In genomic region chr5:114070858-114071257, GRCm38 (mm10) we compare ENCODE assay signal across 25 mouse cellular contexts. TPM values are rescaled to one million over a fixed set of nuclear protein-coding genes. Genes with fewer than 3 reads are reported as not detected.
DNase-seq lines count a peak whose midpoint lies in the region; ATAC-seq and TF ChIP-seq lines count a peak whose summit lies in the region.
"Had no signal": no experiment of that assay in that cellular context is flagged by ENCODE, and none has a peak within 500 bp of the region (broad histone marks: within the 10 kb centered on the region; RNA-seq: fewer than 3 reads in every experiment).

No protein-coding gene starts in this region.

- no peaks in the 10 kb centered on the region for H3K27me3 ChIP-seq in cerebellum, adult 2 months (ENCODE audit: control insufficient read depth, insufficient read depth, low read length)
- no peaks in the 10 kb centered on the region for H3K27me3 ChIP-seq in midbrain, postnatal 0 days (ENCODE audit: insufficient read depth, low read length)
- H3K27me3 ChIP-seq in midbrain, embryonic 15.5 days (replicated peaks), result no peaks in the 10 kb centered on the region
- H3K27me3 ChIP-seq: embryonic facial prominence, embryonic 13.5 days; limb, embryonic 15.5 days; neural tube, embryonic 15.5 days; stomach, embryonic 15.5 days had no signal

- no peak overlapping the region for H3K27ac ChIP-seq in cerebellum, adult 2 months (ENCODE audit: insufficient read depth, low read length)
- no peak overlapping the region for H3K27ac ChIP-seq in layer of hippocampus, adult 2 months
- H3K27ac ChIP-seq in midbrain, postnatal 0 days (ENCODE audit: low read depth, low read length), result no peak overlapping the region
- no peak overlapping the region for H3K27ac ChIP-seq in midbrain, embryonic 15.5 days
- H3K27ac ChIP-seq in cortical plate, adult 2 months (ENCODE audit: insufficient read depth, low read length), result no peak overlapping the region
- H3K27ac ChIP-seq: embryonic facial prominence, embryonic 13.5 days; limb, embryonic 15.5 days; neural tube, embryonic 15.5 days; stomach, embryonic 15.5 days had no signal

- no peak overlapping the region for H3K4me2 ChIP-seq in midbrain, postnatal 0 days (ENCODE audit: low read depth, low read length, poor library complexity, severe bottlenecking)
- no peak overlapping the region for H3K4me2 ChIP-seq in midbrain, embryonic 15.5 days
- H3K4me2 ChIP-seq: embryonic facial prominence, embryonic 13.5 days; limb, embryonic 15.5 days; neural tube, embryonic 15.5 days; stomach, embryonic 15.5 days had no signal

- WGBS in cerebellum, adult 2 months, result 94% methylated on average over 4 of the region's 4 CpGs
- 93% methylated on average over 4 of the region's 4 CpGs for WGBS in midbrain, postnatal 0 days
- WGBS in midbrain, embryonic 15.5 days, result 96% methylated on average over 4 of the region's 4 CpGs

- DNase-seq in cerebellum, adult 2 months, result no peak
- DNase-seq in cerebellum, adult 9-10 months, result no peak
- DNase-seq in layer of hippocampus, adult 2 months (ENCODE audit: low spot score in 2 of 2), result no peak
- no peak for DNase-seq in layer of hippocampus, adult 9-10 months (ENCODE audit: low spot score)
- no peak for DNase-seq in midbrain, postnatal 0 days (ENCODE audit: low spot score)
- no peak for DNase-seq in adrenal gland, adult 18-20 months (ENCODE audit: low spot score in 2 of 2)
- DNase-seq: cerebellum, adult 8-10 months; gastrocnemius, postnatal 25 days; kidney, adult 9 months; layer of hippocampus, postnatal 36 days; midbrain, embryonic 14.5 days; thymus, adult 2 months had no signal

- peaks cover 7% of the 10 kb centered on the region for H3K4me1 ChIP-seq in cerebellum, adult 2 months (ENCODE audit: control insufficient read depth, insufficient read depth, low read length)
- H3K4me1 ChIP-seq in midbrain, postnatal 0 days (ENCODE audit: insufficient read depth, low read length), result no peaks in the 10 kb centered on the region
- no peaks in the 10 kb centered on the region; the same call in 1 of the 2 replicates for H3K4me1 ChIP-seq in midbrain, embryonic 15.5 days
- H3K4me1 ChIP-seq in cortical plate, adult 2 months (ENCODE audit: control insufficient read depth, insufficient read depth, low read length), result no peaks in the 10 kb centered on the region
- H3K4me1 ChIP-seq: embryonic facial prominence, embryonic 13.5 days; limb, embryonic 15.5 days; stomach, embryonic 15.5 days had no signal

- H3K9ac ChIP-seq in midbrain, postnatal 0 days (replicated peaks; ENCODE audit: low read length, poor library complexity, severe bottlenecking), result no peak overlapping the region
- no peak overlapping the region for H3K9ac ChIP-seq in midbrain, embryonic 15.5 days
- H3K9ac ChIP-seq: embryonic facial prominence, embryonic 13.5 days; limb, embryonic 15.5 days; neural tube, embryonic 15.5 days; stomach, embryonic 15.5 days had no signal

- no peaks in the 10 kb centered on the region for H3K9me3 ChIP-seq in midbrain, postnatal 0 days (ENCODE audit: low read length)
- no peaks in the 10 kb centered on the region for H3K9me3 ChIP-seq in midbrain, embryonic 15.5 days
- H3K9me3 ChIP-seq: hindbrain, embryonic 10.5 days; limb, embryonic 15.5 days; stomach, embryonic 15.5 days had no signal

- H3K36me3 ChIP-seq in midbrain, postnatal 0 days (ENCODE audit: insufficient read depth, low read length), result no peaks in the 10 kb centered on the region
- H3K36me3 ChIP-seq in midbrain, embryonic 15.5 days (replicated peaks), result no peaks in the 10 kb centered on the region
- H3K36me3 ChIP-seq: embryonic facial prominence, embryonic 13.5 days; hindbrain, embryonic 10.5 days; limb, embryonic 15.5 days; neural tube, embryonic 15.5 days; stomach, embryonic 15.5 days had no signal

- H3K4me3 ChIP-seq in cerebellum, adult 2 months (replicated peaks; ENCODE audit: insufficient read depth, low read depth, low read length), result no peak overlapping the region
- H3K4me3 ChIP-seq in layer of hippocampus, adult 2 months, result no peak overlapping the region
- H3K4me3 ChIP-seq in midbrain, postnatal 0 days (ENCODE audit: low read depth, low read length), result no peak overlapping the region
- H3K4me3 ChIP-seq in midbrain, embryonic 15.5 days, result no peak overlapping the region
- H3K4me3 ChIP-seq in cortical plate, adult 2 months (ENCODE audit: insufficient read depth, low read length), result no peak overlapping the region
- H3K4me3 ChIP-seq: embryonic facial prominence, embryonic 13.5 days; hindbrain, embryonic 10.5 days; limb, embryonic 15.5 days; neural tube, embryonic 15.5 days; stomach, embryonic 15.5 days had no signal

- no peak for TF ChIP-seq POLR2A in cerebellum, adult 2 months (IDR thresholded peaks at IDR 0.05; ENCODE audit: borderline replicate concordance, insufficient read depth, low read length)
- no peak for TF ChIP-seq POLR2A in cortical plate, adult 2 months (IDR thresholded peaks at IDR 0.05; ENCODE audit: extremely low read depth, insufficient read depth, low read length)

- ATAC-seq in midbrain, postnatal 0 days (ENCODE audit: low FRiP score), result no peak
- no peak for ATAC-seq in midbrain, embryonic 15.5 days (replicated peaks)
- ATAC-seq: forebrain, embryonic 14.5 days; lung, postnatal 0 days had no signal

- TF ChIP-seq CTCF in cerebellum, adult 2 months (IDR thresholded peaks at IDR 0.05; ENCODE audit: borderline replicate concordance, insufficient read depth, low read depth, low read length), result peak; percentile 22; the same call in 1 of the 2 replicates
- peak; percentile 61 for TF ChIP-seq CTCF in layer of hippocampus, adult 2 months (conservative IDR thresholded peaks at IDR 0.05)
- TF ChIP-seq CTCF in midbrain, postnatal 0 days (IDR thresholded peaks at IDR 0.05), result 0 out of 2 replicates have a peak, but pooled peaks have one; percentile 29
- TF ChIP-seq CTCF in cortical plate, adult 2 months (IDR thresholded peaks at IDR 0.05; ENCODE audit: extremely low read depth, insufficient read depth, low read length), result 0 out of 2 replicates have a peak, but pooled peaks have one; percentile 11

RNA-seq across cellular contexts. Expression of gene Usp30, which starts 5.6 kb away (rescaled TPM):
- 42.9 and 44.1 TPM in 2 replicates for polyA plus RNA-seq in cerebellum, adult 2 months (2012; rRNA removed)
- total RNA-seq in layer of hippocampus, adult 2 months (2021), result 10 to 100 TPM; 37.8 to 39.0 TPM
- total RNA-seq in midbrain, postnatal 0 days (2014; rRNA removed), result 45.3 and 56.3 TPM in 2 replicates
- 19.3 and 20.6 TPM in 2 replicates for polyA plus RNA-seq in midbrain, postnatal 0 days (2015; fragmentation: Nextera tagmentation; extraction: Ambion mirVana)
- polyA plus RNA-seq in midbrain, embryonic 15.5 days (2015; fragmentation: Nextera tagmentation; extraction: Ambion mirVana), result 20.7 and 22.1 TPM in 2 replicates
- polyA plus RNA-seq in cortical plate, adult 2 months (2012; rRNA removed), result 36.6 and 38.1 TPM in 2 replicates
- 10 to 100 TPM; 29.5 to 31.2 TPM for total RNA-seq in adrenal gland, adult 18-20 months (2021)

RNA-seq across cellular contexts. Expression of gene Svop, which starts 20.5 kb away (rescaled TPM):
- polyA plus RNA-seq in cerebellum, adult 2 months (2012; rRNA removed), result 95.3 and 95.7 TPM in 2 replicates
- 100 to 1,000 TPM; 170 to 182 TPM for total RNA-seq in layer of hippocampus, adult 2 months (2021)
- 175 and 176 TPM in 2 replicates for total RNA-seq in midbrain, postnatal 0 days (2014; rRNA removed)
- 105 and 109 TPM in 2 replicates for polyA plus RNA-seq in midbrain, postnatal 0 days (2015; fragmentation: Nextera tagmentation; extraction: Ambion mirVana)
- polyA plus RNA-seq in midbrain, embryonic 15.5 days (2015; fragmentation: Nextera tagmentation; extraction: Ambion mirVana), result 104 and 115 TPM in 2 replicates
- polyA plus RNA-seq in cortical plate, adult 2 months (2012; rRNA removed), result 122 and 128 TPM in 2 replicates
- total RNA-seq in adrenal gland, adult 18-20 months (2021), result 1 to 10 TPM; 2.9 TPM
- total RNA-seq: common myeloid progenitor, adult 5-6 weeks; gastrocnemius, postnatal 25 days; megakaryocyte progenitor cell, adult 5-6 weeks had no signal
- polyA plus RNA-seq: heart, postnatal 0 days; lung, postnatal 0 days; spleen, adult 2 months had no signal

RNA-seq across cellular contexts. Expression of gene Alkbh2, which starts 57.2 kb away (rescaled TPM):
- 10.2 and 10.9 TPM in 2 replicates for polyA plus RNA-seq in cerebellum, adult 2 months (2012; rRNA removed)
- total RNA-seq in layer of hippocampus, adult 2 months (2021), result 1 to 10 TPM; 4.8 to 5.1 TPM
- 6.3 and 6.4 TPM in 2 replicates for total RNA-seq in midbrain, postnatal 0 days (2014; rRNA removed)
- polyA plus RNA-seq in midbrain, postnatal 0 days (2015; fragmentation: Nextera tagmentation; extraction: Ambion mirVana), result 6.1 and 7.4 TPM in 2 replicates
- polyA plus RNA-seq in midbrain, embryonic 15.5 days (2015; fragmentation: Nextera tagmentation; extraction: Ambion mirVana), result 5.3 and 6.9 TPM in 2 replicates
- 8.4 and 11.5 TPM in 2 replicates for polyA plus RNA-seq in cortical plate, adult 2 months (2012; rRNA removed)
- 1 to 10 TPM; 6.3 to 8.1 TPM for total RNA-seq in adrenal gland, adult 18-20 months (2021)

RNA-seq across cellular contexts. Expression of gene Ung, which starts 59.3 kb away (rescaled TPM):
- polyA plus RNA-seq in cerebellum, adult 2 months (2012; rRNA removed), result 4.3 and 4.6 TPM in 2 replicates
- 1 to 10 TPM; 2.4 to 2.5 TPM for total RNA-seq in layer of hippocampus, adult 2 months (2021)
- total RNA-seq in midbrain, postnatal 0 days (2014; rRNA removed), result 7.9 and 9.4 TPM in 2 replicates
- polyA plus RNA-seq in midbrain, postnatal 0 days (2015; fragmentation: Nextera tagmentation; extraction: Ambion mirVana), result 6.7 and 8.0 TPM in 2 replicates
- 8.5 and 9.7 TPM in 2 replicates for polyA plus RNA-seq in midbrain, embryonic 15.5 days (2015; fragmentation: Nextera tagmentation; extraction: Ambion mirVana)
- polyA plus RNA-seq in cortical plate, adult 2 months (2012; rRNA removed), result 2.6 and 3.9 TPM in 2 replicates
- total RNA-seq in adrenal gland, adult 18-20 months (2021), result 1 to 10 TPM; 2.8 to 4.1 TPM

Comparison
In these comparisons a context has a peak if more than half of its experiments do, and no peak if none do; other contexts are left out.
1. CTCF ChIP-seq: peak in every context shown above with its lines; median percentile 61 in layer of hippocampus, adult 2 months; 29 in midbrain, postnatal 0 days; 22 in cerebellum, adult 2 months; 11 in cortical plate, adult 2 months.